In the genomic region with DNA sequence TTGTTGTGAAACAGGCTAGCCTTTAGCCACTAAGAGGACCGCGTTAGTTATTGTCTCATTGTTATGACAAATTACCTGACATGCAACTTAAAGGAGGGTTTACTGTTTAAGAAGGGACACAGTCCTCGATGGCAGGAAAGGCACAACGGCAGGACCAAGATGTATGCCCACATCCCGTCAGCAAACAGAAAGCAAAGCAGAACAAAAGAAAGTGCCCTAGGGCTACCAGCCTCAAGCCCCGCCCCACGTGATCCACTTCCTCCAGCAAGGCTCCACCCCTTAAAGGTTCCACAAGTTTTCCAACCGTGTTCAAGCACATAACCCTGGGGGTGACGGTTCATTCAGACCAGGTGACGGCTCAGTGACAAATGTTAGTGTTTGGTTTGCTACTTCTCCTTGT, we compare ENCODE assay signal across 21 mouse cellular contexts.
A peak's percentile ranks its signal among the peaks of the same experiment; 100 is the strongest.
DNase-seq lines count a peak whose midpoint lies in the region; ATAC-seq lines count a peak whose summit lies in the region.
"Had no signal": no experiment of that assay in that cellular context is flagged by ENCODE, and none has a peak within 500 bp of the region (broad histone marks: within the 10 kb centered on the region; RNA-seq: fewer than 3 reads in every experiment).

No protein-coding gene starts in this region.

- no peaks in the 10 kb centered on the region for H3K4me1 ChIP-seq in midbrain, embryonic 11.5 days (ENCODE audit: control insufficient read depth, insufficient read depth, low read length)
- H3K4me1 ChIP-seq in midbrain, embryonic 13.5 days (replicated peaks), result no peaks in the 10 kb centered on the region
- H3K4me1 ChIP-seq in kidney, embryonic 14.5 days (ENCODE audit: control insufficient read depth, insufficient read depth, low read length), result no peaks in the 10 kb centered on the region
- H3K4me1 ChIP-seq in forebrain, embryonic 12.5 days, result no peaks in the 10 kb centered on the region
- H3K4me1 ChIP-seq: embryonic facial prominence, embryonic 12.5 days; heart, embryonic 13.5 days; hindbrain, embryonic 12.5 days had no signal

- H3K27me3 ChIP-seq in midbrain, embryonic 11.5 days (ENCODE audit: control insufficient read depth, insufficient read depth, low read length), result no peaks in the 10 kb centered on the region
- H3K27me3 ChIP-seq in midbrain, embryonic 13.5 days, result no peaks in the 10 kb centered on the region
- no peaks in the 10 kb centered on the region for H3K27me3 ChIP-seq in kidney, embryonic 14.5 days (ENCODE audit: control insufficient read depth, insufficient read depth, low read length)
- H3K27me3 ChIP-seq in forebrain, embryonic 12.5 days, result peaks cover 24% of the 10 kb centered on the region
- H3K27me3 ChIP-seq: CH12.LX; embryonic facial prominence, embryonic 12.5 days; heart, embryonic 13.5 days; Patski had no signal

- no peaks in the 10 kb centered on the region for H3K36me3 ChIP-seq in midbrain, embryonic 11.5 days (ENCODE audit: control insufficient read depth, insufficient read depth, low read length)
- H3K36me3 ChIP-seq in midbrain, embryonic 13.5 days, result no peaks in the 10 kb centered on the region
- no peaks in the 10 kb centered on the region for H3K36me3 ChIP-seq in kidney, embryonic 14.5 days (ENCODE audit: control insufficient read depth, insufficient read depth, low read length)
- H3K36me3 ChIP-seq in forebrain, embryonic 12.5 days (replicated peaks), result no peaks in the 10 kb centered on the region
- H3K36me3 ChIP-seq: embryonic facial prominence, embryonic 12.5 days; heart, embryonic 13.5 days; hindbrain, embryonic 12.5 days had no signal

- peak; percentile 68 for DNase-seq in midbrain, embryonic 11.5 days (ENCODE audit: low spot score, missing footprints)
- peak; percentile 61 for DNase-seq in ES-CJ7 (ENCODE audit: low read depth, low spot score)
- peak; percentile 88 for DNase-seq in R1 (ENCODE audit: low read depth, low spot score)
- no peak for DNase-seq in left cerebral cortex, postnatal 25 days (ENCODE audit: low spot score in 2 of 2)
- DNase-seq: adrenal gland, postnatal 10 days; cerebellum, adult 11 months; cerebellum, adult 8-10 months; cerebellum, postnatal 25 days; gastrocnemius, postnatal 10 days; heart, adult 2 months; heart, postnatal 36 days had no signal

- no peak overlapping the region for H3K4me2 ChIP-seq in midbrain, embryonic 11.5 days
- H3K4me2 ChIP-seq in midbrain, embryonic 13.5 days (replicated peaks), result no peak overlapping the region
- no peak overlapping the region for H3K4me2 ChIP-seq in kidney, embryonic 14.5 days (replicated peaks; ENCODE audit: low read depth, low read length)
- H3K4me2 ChIP-seq in forebrain, embryonic 12.5 days, result no peak overlapping the region
- H3K4me2 ChIP-seq: embryonic facial prominence, embryonic 12.5 days; heart, embryonic 13.5 days; hindbrain, embryonic 12.5 days had no signal

- ATAC-seq in midbrain, embryonic 11.5 days (ENCODE audit: low FRiP score), result no peak
- no peak for ATAC-seq in midbrain, embryonic 13.5 days
- ATAC-seq in kidney, embryonic 14.5 days (ENCODE audit: low FRiP score, low TSS enrichment), result no peak
- ATAC-seq in forebrain, embryonic 12.5 days (ENCODE audit: low FRiP score), result no peak
- ATAC-seq: forebrain, embryonic 16.5 days; hindbrain, postnatal 0 days; Patski had no signal

- no peak overlapping the region for H3K27ac ChIP-seq in midbrain, embryonic 11.5 days (ENCODE audit: low read depth, low read length)
- H3K27ac ChIP-seq in midbrain, embryonic 13.5 days, result no peak overlapping the region
- H3K27ac ChIP-seq in kidney, embryonic 14.5 days (ENCODE audit: low read depth, low read length), result no peak overlapping the region
- no peak overlapping the region for H3K27ac ChIP-seq in forebrain, embryonic 12.5 days
- H3K27ac ChIP-seq: embryonic facial prominence, embryonic 12.5 days; heart, adult 2 months; heart, embryonic 13.5 days; hindbrain, embryonic 12.5 days; hindbrain, postnatal 0 days had no signal

- intact Hi-C loops in left cerebral cortex, postnatal 25 days (cut with DNase I), result no loop called here

- no peak overlapping the region for H3K4me3 ChIP-seq in midbrain, embryonic 11.5 days (ENCODE audit: low read depth, low read length)
- no peak overlapping the region for H3K4me3 ChIP-seq in midbrain, embryonic 13.5 days (replicated peaks)
- H3K4me3 ChIP-seq in kidney, embryonic 14.5 days (ENCODE audit: low read length), result no peak overlapping the region
- no peak overlapping the region for H3K4me3 ChIP-seq in forebrain, embryonic 12.5 days (replicated peaks)
- H3K4me3 ChIP-seq: embryonic facial prominence, embryonic 12.5 days; heart, adult 2 months; heart, embryonic 13.5 days; hindbrain, embryonic 12.5 days had no signal

- WGBS in midbrain, embryonic 11.5 days, result 86% methylated on average over 10 of the region's 10 CpGs
- WGBS in midbrain, embryonic 13.5 days, result 84% methylated on average over 10 of the region's 10 CpGs
- WGBS in kidney, embryonic 14.5 days, result 90% methylated on average over 10 of the region's 10 CpGs
- 84% methylated on average over 10 of the region's 10 CpGs for WGBS in forebrain, embryonic 12.5 days

- H3K9me3 ChIP-seq in midbrain, embryonic 11.5 days (ENCODE audit: control insufficient read depth, low read length), result no peaks in the 10 kb centered on the region
- no peaks in the 10 kb centered on the region for H3K9me3 ChIP-seq in midbrain, embryonic 13.5 days
- H3K9me3 ChIP-seq in kidney, embryonic 14.5 days (ENCODE audit: control insufficient read depth, low read length), result no peaks in the 10 kb centered on the region
- H3K9me3 ChIP-seq in forebrain, embryonic 12.5 days, result no peaks in the 10 kb centered on the region
- H3K9me3 ChIP-seq: embryonic facial prominence, embryonic 12.5 days; heart, embryonic 13.5 days; hindbrain, embryonic 12.5 days had no signal

- no peak overlapping the region for H3K9ac ChIP-seq in midbrain, embryonic 11.5 days (ENCODE audit: low read length)
- no peak overlapping the region for H3K9ac ChIP-seq in midbrain, embryonic 13.5 days (replicated peaks)
- H3K9ac ChIP-seq in kidney, embryonic 14.5 days (ENCODE audit: low read depth, low read length), result no peak overlapping the region
- no peak overlapping the region for H3K9ac ChIP-seq in forebrain, embryonic 12.5 days
- H3K9ac ChIP-seq: embryonic facial prominence, embryonic 12.5 days; heart, embryonic 13.5 days; hindbrain, embryonic 12.5 days had no signal

Comparison
In these comparisons a context has a peak if more than half of its experiments do, and no peak if none do; other contexts are left out.
1. DNase-seq: peak in midbrain, embryonic 11.5 days (single experiment), ES-CJ7 (single experiment) and R1 (single experiment); none in left cerebral cortex, postnatal 25 days (0 of 2).